Mouse (Mus musculus) hindbrain, embryonic 16.5 days (tissue): Measurements from ENCODE around the gene Fbln1. TPM values are rescaled to one million over a fixed set of nuclear protein-coding genes. Genes with fewer than 3 reads are reported as not detected.

ENCODE experiments used
- ATAC-seq: fragments of 200-750 bp; cut with Nextera tagmentation; 2 replicates; pipeline ENCODE4 v1.8.0; 2017; ENCODE audit warnings: moderate TSS enrichment, moderate library complexity
- H3K27ac ChIP-seq: fragments of 300-500 bp; sonication (generic); 2 replicates; pipeline ENCODE4 v1.5.1; 2014; ENCODE audit warnings: low read depth, mild to moderate bottlenecking, control low read depth, low read length, moderate library complexity
- H3K27me3 ChIP-seq: fragments of 300-500 bp; sonication (generic); replicated peaks from 2 replicates; pipeline ENCODE4 v1.6.1; 2014; ENCODE audit warnings: low read length; ENCODE audit not compliant: control insufficient read depth, insufficient read depth
- H3K36me3 ChIP-seq: fragments of 300-500 bp; sonication (generic); 2 replicates; pipeline ENCODE4 v1.6.1; 2014; ENCODE audit warnings: mild to moderate bottlenecking, low read length, moderate library complexity, mixed read lengths; ENCODE audit not compliant: control insufficient read depth, insufficient read depth
- H3K4me1 ChIP-seq: fragments of 300-500 bp; sonication (generic); 2 replicates; pipeline ENCODE4 v1.6.1; 2014; ENCODE audit warnings: low read depth, low read length; ENCODE audit not compliant: control insufficient read depth, insufficient read depth
- H3K4me2 ChIP-seq: fragments of 300-500 bp; sonication (generic); 2 replicates; pipeline ENCODE4 v1.6.1; 2014; ENCODE audit warnings: mild to moderate bottlenecking, low read length, control low read depth, moderate library complexity
- H3K4me3 ChIP-seq: fragments of 300-500 bp; sonication (generic); 2 replicates; pipeline ENCODE4 v1.5.1; 2014; ENCODE audit warnings: mild to moderate bottlenecking, low read length, control low read depth, moderate library complexity
- H3K9ac ChIP-seq: fragments of 300-500 bp; sonication (generic); 2 replicates; pipeline ENCODE4 v1.6.1; 2014; ENCODE audit warnings: low read depth, mild to moderate bottlenecking, control low read depth, low read length, moderate library complexity
- H3K9me3 ChIP-seq: fragments of 300-500 bp; sonication (generic); 2 replicates; pipeline ENCODE4 v1.6.1; 2014; ENCODE audit warnings: mild to moderate bottlenecking, low read length, moderate library complexity; ENCODE audit not compliant: control insufficient read depth
- WGBS: fragments of 180-500 bp; shearing (Covaris S2); extraction: QIAGEN DNeasy Blood & Tissue Kit; methylation state at CpG from one replicate; pipeline ENCODE4 v1.1.7; 2014; 5-methylcytosine and 5-hydroxymethylcytosine counted together
- polyA plus RNA-seq: library from polyadenylated mRNA; unstranded; fragments of >200 nt; fragmentation: Nextera tagmentation; extraction: Ambion mirVana; gene quantifications from 2 replicates; pipeline ENCODE4 v1.2.1, GENCODE M21; 2015

Gene Fbln1
- polyA plus RNA-seq, 1 experiment from 2014 or later: 52.0 TPM

DNA sequence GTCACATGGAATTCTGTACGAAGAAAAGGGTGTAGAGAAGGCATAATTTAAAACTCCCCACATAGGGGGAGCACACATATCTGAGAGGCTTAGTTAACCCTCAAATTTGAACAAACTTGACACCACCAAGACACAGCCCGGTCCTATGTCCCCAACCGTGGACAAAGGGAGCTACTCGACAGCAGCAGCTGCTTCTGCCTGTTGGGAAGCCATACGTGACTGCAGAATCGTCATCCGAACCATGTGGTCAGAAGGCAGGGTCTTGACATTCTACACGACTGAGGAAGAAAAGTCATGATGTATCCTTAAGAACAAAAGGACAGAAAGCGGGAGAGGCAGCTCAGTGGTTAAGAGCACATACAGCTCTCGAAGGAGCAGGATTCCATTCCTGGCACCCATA is 31.7 kb upstream of the Fbln1 start:
- H3K4me1 ChIP-seq: no peaks in the 10 kb centered on the region
- H3K27ac ChIP-seq: no peak overlapping the region
- H3K36me3 ChIP-seq: no peaks in the 10 kb centered on the region
- no peak overlapping the region for H3K4me2 ChIP-seq
- no peak overlapping the region for H3K9ac ChIP-seq
- H3K4me3 ChIP-seq: no peak overlapping the region
- H3K9me3 ChIP-seq: no peaks in the 10 kb centered on the region
- H3K27me3 ChIP-seq: no peaks in the 10 kb centered on the region
- no peak for ATAC-seq
- WGBS: 77% methylated on average over 10 of the region's 10 CpGs

DNA sequence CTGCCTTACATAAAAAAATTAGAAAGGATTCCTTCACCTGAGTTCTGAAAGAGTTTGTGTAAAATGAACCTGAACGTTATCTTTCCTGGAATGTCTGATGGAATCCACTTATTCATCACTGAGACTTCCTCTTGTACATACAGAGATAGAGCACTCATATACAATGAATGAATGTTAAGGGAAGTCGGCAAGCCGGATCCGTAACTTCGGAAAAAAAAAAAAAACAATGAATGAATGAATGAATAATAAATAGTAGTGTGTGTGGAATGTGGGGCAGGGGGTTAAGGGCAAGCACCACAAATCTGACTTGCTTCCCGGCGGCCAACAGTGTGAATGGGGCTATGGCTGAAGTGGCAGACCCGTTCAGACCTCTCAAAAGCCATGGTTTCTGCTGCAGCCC is 28.2 kb upstream of the Fbln1 start:
- Histone ChIP-seq H3K4me2 (no peak overlapping the region), H3K4me1 (peaks cover 4% of the 10 kb centered on the region), H3K9ac (no peak overlapping the region), H3K4me3 (no peak overlapping the region), H3K36me3 (no peaks in the 10 kb centered on the region), H3K27me3 (no peaks in the 10 kb centered on the region), H3K9me3 (no peaks in the 10 kb centered on the region), H3K27ac (no peak overlapping the region)
- no peak for ATAC-seq
- 64% methylated on average over 8 of the region's 8 CpGs for WGBS

GRCm38 (mm10) chr15:85178172-85178571 is 27.6 kb upstream of the Fbln1 start:
- WGBS: 72% methylated on average over 6 of the region's 6 CpGs
- H3K27ac ChIP-seq: no peak overlapping the region
- H3K27me3 ChIP-seq: no peaks in the 10 kb centered on the region
- no peak for ATAC-seq
- H3K4me3 ChIP-seq: no peak overlapping the region
- H3K9me3 ChIP-seq: no peaks in the 10 kb centered on the region
- H3K4me2 ChIP-seq: no peak overlapping the region
- no peak overlapping the region for H3K9ac ChIP-seq
- H3K4me1 ChIP-seq: peaks cover 4% of the 10 kb centered on the region
- no peaks in the 10 kb centered on the region for H3K36me3 ChIP-seq

- 64% methylated on average over 7 of the region's 7 CpGs for WGBS
- Histone ChIP-seq H3K27me3 (no peaks in the 10 kb centered on the region), H3K4me1 (peaks cover 4% of the 10 kb centered on the region), H3K4me2 (no peak overlapping the region), H3K9me3 (no peaks in the 10 kb centered on the region), H3K4me3 (no peak overlapping the region), H3K27ac (no peak overlapping the region; the same call in 1 of the 2 replicates), H3K36me3 (no peaks in the 10 kb centered on the region), H3K9ac (no peak overlapping the region)
- ATAC-seq: no peak; the same call in 1 of the 2 replicates
Observed at GRCm38 (mm10) chr15:85179528-85180180, 26.1 kb upstream of the Fbln1 start.

DNA sequence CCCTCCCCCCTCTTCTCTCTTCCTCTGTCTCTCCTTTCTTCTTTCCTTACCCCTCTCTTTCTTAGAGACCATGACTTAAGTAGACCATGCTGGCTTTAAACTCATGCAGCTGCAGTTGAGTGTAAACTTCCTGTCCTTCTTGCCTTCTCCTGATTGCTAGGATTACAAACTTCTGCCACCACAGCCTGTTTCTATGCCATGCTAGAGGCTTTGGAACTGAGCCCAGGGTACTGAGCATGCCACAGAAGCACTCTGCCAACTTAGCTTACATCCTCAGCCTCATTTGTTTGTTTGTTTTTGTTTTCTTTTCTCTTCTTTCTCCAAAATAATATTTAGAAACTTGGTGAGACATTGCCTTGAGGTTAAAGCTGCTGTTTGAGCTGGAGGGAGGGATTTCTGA is 25.4 kb upstream of the Fbln1 start:
- Histone ChIP-seq H3K9ac (no peak overlapping the region), H3K9me3 (no peaks in the 10 kb centered on the region), H3K4me2 (no peak overlapping the region), H3K27ac (no peak overlapping the region; the same call in 1 of the 2 replicates), H3K4me1 (peaks cover 4% of the 10 kb centered on the region), H3K4me3 (no peak overlapping the region), H3K36me3 (no peaks in the 10 kb centered on the region), H3K27me3 (no peaks in the 10 kb centered on the region)
- ATAC-seq: no peak

GRCm38 (mm10) chr15:85182063-85182462 is 23.7 kb upstream of the Fbln1 start:
- H3K9me3 ChIP-seq: no peaks in the 10 kb centered on the region
- 92% methylated on average over 4 of the region's 4 CpGs for WGBS
- no peak for ATAC-seq

GRCm38 (mm10) chr15:85186916-85187315 is 18.8 kb upstream of the Fbln1 start:
- no peaks in the 10 kb centered on the region for H3K9me3 ChIP-seq
- H3K27ac ChIP-seq: no peak overlapping the region
- H3K4me1 ChIP-seq: no peaks in the 10 kb centered on the region
- H3K36me3 ChIP-seq: no peaks in the 10 kb centered on the region
- H3K27me3 ChIP-seq: no peaks in the 10 kb centered on the region
- no peak overlapping the region for H3K9ac ChIP-seq
- no peak overlapping the region for H3K4me2 ChIP-seq
- WGBS: 64% methylated on average over 7 of the region's 7 CpGs
- no peak for ATAC-seq
- no peak overlapping the region for H3K4me3 ChIP-seq

More at GRCm38 (mm10) chr15:85182063-85182462, 23.7 kb upstream of the Fbln1 start:
- peaks cover 4% of the 10 kb centered on the region for H3K4me1 ChIP-seq
- H3K27me3 ChIP-seq: no peaks in the 10 kb centered on the region
- H3K36me3 ChIP-seq: no peaks in the 10 kb centered on the region
- H3K4me3 ChIP-seq: no peak overlapping the region
- no peak overlapping the region for H3K27ac ChIP-seq
- H3K9ac ChIP-seq: no peak overlapping the region
- no peak overlapping the region for H3K4me2 ChIP-seq

DNA sequence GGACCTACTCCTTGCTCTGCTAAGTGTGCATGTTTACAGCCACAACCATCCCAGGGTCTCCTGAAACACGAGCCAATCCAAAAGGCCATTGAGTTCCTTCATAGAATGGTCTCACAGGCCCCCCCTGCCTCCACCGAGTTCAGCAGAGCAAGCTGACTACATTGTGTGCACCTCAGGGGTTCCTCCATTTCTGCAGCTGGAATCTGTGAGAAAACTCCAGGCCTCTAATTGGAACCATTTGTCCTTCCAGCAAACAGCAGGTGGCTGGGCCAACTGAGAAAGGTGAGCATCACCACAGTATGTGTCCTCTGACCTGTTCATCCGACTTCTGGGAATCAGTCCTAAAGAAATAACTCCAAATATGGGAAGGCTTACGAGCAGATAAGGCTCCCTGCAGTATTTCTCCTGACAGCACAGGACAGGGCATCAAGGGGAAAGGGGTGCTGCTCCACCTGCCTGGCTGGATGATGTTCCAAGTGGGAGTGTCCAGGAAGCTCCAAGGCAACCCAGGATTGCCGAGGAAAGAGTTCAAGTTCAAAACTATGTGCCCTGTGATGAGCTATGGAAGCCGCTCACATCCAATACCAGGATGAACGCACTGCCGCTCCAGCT is 17.5 kb upstream of the Fbln1 start:
- Histone ChIP-seq H3K36me3 (no peaks in the 10 kb centered on the region), H3K9ac (no peak overlapping the region), H3K9me3 (no peaks in the 10 kb centered on the region), H3K27ac (no peak overlapping the region), H3K27me3 (no peaks in the 10 kb centered on the region), H3K4me1 (no peaks in the 10 kb centered on the region), H3K4me2 (no peak overlapping the region), H3K4me3 (no peak overlapping the region)
- ATAC-seq: no peak
- WGBS: 51% methylated on average over 8 of the region's 8 CpGs

- H3K9ac ChIP-seq: peak overlapping the region; percentile 26; the same call in 1 of the 2 replicates
- ATAC-seq: peak; percentile 41
- H3K27ac ChIP-seq: peak overlapping the region; percentile 73
- no peaks in the 10 kb centered on the region for H3K9me3 ChIP-seq
- no peak overlapping the region for H3K4me2 ChIP-seq
- H3K4me1 ChIP-seq: peaks cover 8% of the 10 kb centered on the region
- H3K36me3 ChIP-seq: no peaks in the 10 kb centered on the region
- H3K27me3 ChIP-seq: peaks cover 4% of the 10 kb centered on the region; the same call in 1 of the 2 replicates
- WGBS: 31% methylated on average over 14 of the region's 14 CpGs
- no peak overlapping the region for H3K4me3 ChIP-seq
Observed at GRCm38 (mm10) chr15:85200446-85201289, 5.1 kb upstream of the Fbln1 start.
